Mouse (Mus musculus): Measurements from ENCODE around the gene Arsb. TPM values are rescaled to one million over a fixed set of nuclear protein-coding genes. Genes with fewer than 3 reads are reported as not detected.

Gene Arsb
- total and polyA plus RNA-seq, 2 experiments: 7.3 to 19.1 TPM

DNA sequence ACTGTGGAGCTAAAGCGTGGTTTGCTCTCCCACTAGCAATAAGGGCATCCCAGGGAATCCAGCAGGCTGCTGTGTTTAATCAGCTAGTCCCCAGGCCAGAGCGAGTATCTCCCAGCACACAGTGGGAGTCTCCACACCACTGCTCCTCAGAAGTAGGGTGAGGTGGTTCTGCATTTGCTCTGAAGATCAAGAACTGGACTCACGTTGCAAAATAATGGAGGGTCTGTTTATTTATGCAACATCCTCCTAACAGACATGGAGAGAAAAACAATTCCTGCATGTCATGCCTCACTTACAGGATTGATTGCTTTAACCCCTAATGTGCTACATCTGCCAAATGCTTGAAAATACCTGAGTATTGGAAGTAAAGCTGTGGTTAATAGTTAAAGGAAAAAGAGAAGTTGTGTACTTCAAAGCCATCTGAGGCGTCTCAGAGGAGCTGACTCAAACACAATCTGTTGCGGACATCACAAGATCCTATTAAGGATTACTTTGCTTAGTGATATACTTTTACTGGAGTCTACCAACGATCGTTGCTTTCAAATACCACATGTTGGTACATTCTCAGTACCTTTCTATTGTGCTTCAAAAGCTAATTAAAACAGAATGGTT lies 2.4 kb downstream of the Arsb start:
- Histone ChIP-seq H3K27ac (replicated peaks; ENCODE audit: insufficient read depth, low read depth, low read length) (no peak overlapping the region), H3K4me1 (ENCODE audit: control insufficient read depth, insufficient read depth, low read length) (peaks cover 6% of the 10 kb centered on the region), H3K9ac (ENCODE audit: low read depth, low read length) (no peak overlapping the region), H3K36me3 (ENCODE audit: control insufficient read depth, insufficient read depth, low read length) (no peaks in the 10 kb centered on the region), H3K79me2 (ENCODE audit: control insufficient read depth, insufficient read depth, low read length) (no peaks in the 10 kb centered on the region; the same call in 1 of the 2 replicates), H3K27me3 (ENCODE audit: control insufficient read depth, insufficient read depth, low read length) (no peaks in the 10 kb centered on the region), H3K4me3 (ENCODE audit: insufficient read depth, low read depth, low read length) (no peak overlapping the region)
- DNase-seq (ENCODE audit: extremely low read depth, low read depth, low spot score): no peak
- WGBS: 81% methylated on average over 7 of the region's 7 CpGs
- TF ChIP-seq CTCF (IDR thresholded peaks at IDR 0.05; ENCODE audit: low read depth, low read length) (no peak), POLR2A (IDR thresholded peaks at IDR 0.05; ENCODE audit: extremely low read depth, insufficient read depth, low read length) (no peak)

DNA sequence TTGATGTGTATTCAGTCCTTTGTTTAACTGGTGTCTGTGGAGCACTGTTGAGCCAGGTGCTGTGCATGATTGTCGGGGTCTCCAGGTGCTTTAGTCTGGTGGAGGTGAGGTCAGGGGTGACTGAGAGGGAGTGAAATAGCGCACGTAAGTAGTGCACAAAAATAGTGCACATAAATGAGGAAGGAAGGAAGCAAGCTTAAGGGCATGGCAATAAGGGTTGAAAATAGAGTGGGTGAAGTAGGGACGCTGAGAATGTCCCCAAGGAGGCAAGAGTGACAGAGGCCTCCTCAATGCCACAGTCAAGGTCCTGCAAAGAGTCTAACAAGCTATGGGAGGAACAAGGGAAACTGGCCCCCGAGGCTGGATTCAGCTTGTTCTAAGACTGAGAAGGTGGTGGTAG lies 11.4 kb downstream of the Arsb start:
- Histone ChIP-seq H3K79me2 (ENCODE audit: control insufficient read depth, insufficient read depth, low read length) (peaks cover 3% of the 10 kb centered on the region), H3K9ac (ENCODE audit: low read depth, low read length) (no peak overlapping the region), H3K4me3 (ENCODE audit: insufficient read depth, low read depth, low read length) (no peak overlapping the region), H3K36me3 (ENCODE audit: control insufficient read depth, insufficient read depth, low read length) (no peaks in the 10 kb centered on the region), H3K27ac (replicated peaks; ENCODE audit: insufficient read depth, low read depth, low read length) (no peak overlapping the region), H3K4me1 (ENCODE audit: control insufficient read depth, insufficient read depth, low read length) (no peaks in the 10 kb centered on the region; the same call in none of the 2 replicates), H3K27me3 (ENCODE audit: control insufficient read depth, insufficient read depth, low read length) (no peaks in the 10 kb centered on the region)
- TF ChIP-seq CTCF (IDR thresholded peaks at IDR 0.05; ENCODE audit: low read depth, low read length) (no peak), POLR2A (IDR thresholded peaks at IDR 0.05; ENCODE audit: extremely low read depth, insufficient read depth, low read length) (no peak)
- 82% methylated on average over 5 of the region's 5 CpGs for whole genome bisulfite sequencing
- DNase-seq (ENCODE audit: extremely low read depth, low read depth, low spot score): no peak

DNA sequence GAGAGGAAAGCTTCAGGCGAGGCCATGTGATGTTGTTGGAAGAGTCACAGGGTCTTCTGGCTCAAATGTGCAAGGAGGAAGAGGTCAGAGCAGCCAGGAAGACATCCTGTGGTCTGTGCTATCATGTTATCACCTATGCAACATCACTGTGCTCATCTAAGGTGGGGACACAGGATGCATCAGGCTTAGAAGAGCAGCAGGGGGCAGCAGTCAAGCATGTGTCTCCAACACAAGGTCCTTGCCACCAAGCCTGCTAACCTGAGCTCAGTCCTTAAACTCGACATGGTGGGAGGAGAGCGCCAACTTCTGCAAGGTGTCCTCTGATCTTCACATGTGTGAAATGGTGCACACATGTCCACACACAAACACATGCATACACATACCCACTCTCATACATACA lies 13.9 kb downstream of the Arsb start:
- no peaks in the 10 kb centered on the region; the same call in none of the 2 replicates for H3K4me1 ChIP-seq (ENCODE audit: control insufficient read depth, insufficient read depth, low read length)
- no peaks in the 10 kb centered on the region for H3K36me3 ChIP-seq (ENCODE audit: control insufficient read depth, insufficient read depth, low read length)
- H3K79me2 ChIP-seq (ENCODE audit: control insufficient read depth, insufficient read depth, low read length): peaks cover 3% of the 10 kb centered on the region
- H3K4me3 ChIP-seq (ENCODE audit: insufficient read depth, low read depth, low read length): no peak overlapping the region
- no peaks in the 10 kb centered on the region for H3K27me3 ChIP-seq (ENCODE audit: control insufficient read depth, insufficient read depth, low read length)
- DNase-seq (ENCODE audit: extremely low read depth, low read depth, low spot score): no peak
- no peak overlapping the region for H3K27ac ChIP-seq (replicated peaks; ENCODE audit: insufficient read depth, low read depth, low read length)
- 80% methylated on average over 3 of the region's 3 CpGs for WGBS
- H3K9ac ChIP-seq (ENCODE audit: low read depth, low read length): no peak overlapping the region
- peak; percentile 46; the same call in 1 of the 2 replicates for TF ChIP-seq CTCF (IDR thresholded peaks at IDR 0.05; ENCODE audit: low read depth, low read length)
- no peak for TF ChIP-seq POLR2A (IDR thresholded peaks at IDR 0.05; ENCODE audit: extremely low read depth, insufficient read depth, low read length)

DNA sequence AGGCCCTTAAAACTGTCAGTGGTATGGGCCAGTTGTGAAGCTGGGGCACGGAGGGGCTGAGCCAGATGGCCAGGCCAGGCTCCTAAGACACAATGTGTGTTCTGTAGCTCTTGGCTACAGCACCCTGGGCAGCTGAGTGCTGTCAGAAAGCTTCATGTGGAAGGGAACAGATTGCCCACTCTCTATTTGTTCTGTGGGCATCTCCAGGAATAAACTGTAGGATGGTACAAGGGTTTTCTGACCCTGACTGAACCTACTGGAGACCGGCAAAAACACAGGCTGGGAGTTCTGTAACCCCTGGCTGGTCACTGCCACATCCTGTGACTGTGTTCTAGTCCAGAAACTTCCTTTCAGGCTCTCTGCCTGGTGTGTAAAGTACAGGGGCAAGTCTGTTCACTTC lies 14.6 kb downstream of the Arsb start:
- Histone ChIP-seq H3K36me3 (ENCODE audit: control insufficient read depth, insufficient read depth, low read length) (no peaks in the 10 kb centered on the region), H3K9ac (ENCODE audit: low read depth, low read length) (no peak overlapping the region), H3K27ac (replicated peaks; ENCODE audit: insufficient read depth, low read depth, low read length) (no peak overlapping the region), H3K4me1 (ENCODE audit: control insufficient read depth, insufficient read depth, low read length) (no peaks in the 10 kb centered on the region; the same call in none of the 2 replicates), H3K27me3 (ENCODE audit: control insufficient read depth, insufficient read depth, low read length) (no peaks in the 10 kb centered on the region), H3K79me2 (ENCODE audit: control insufficient read depth, insufficient read depth, low read length) (peaks cover 3% of the 10 kb centered on the region), H3K4me3 (ENCODE audit: insufficient read depth, low read depth, low read length) (no peak overlapping the region)
- 67% methylated on average over 2 of the region's 2 CpGs for WGBS
- no peak for TF ChIP-seq POLR2A (IDR thresholded peaks at IDR 0.05; ENCODE audit: extremely low read depth, insufficient read depth, low read length)
- DNase-seq (ENCODE audit: extremely low read depth, low read depth, low spot score): no peak

- DNase-seq (ENCODE audit: extremely low read depth, low read depth, low spot score): peak; percentile 30
- Histone ChIP-seq H3K27ac (replicated peaks; ENCODE audit: insufficient read depth, low read depth, low read length) (no peak overlapping the region), H3K79me2 (ENCODE audit: control insufficient read depth, insufficient read depth, low read length) (no peaks in the 10 kb centered on the region), H3K27me3 (ENCODE audit: control insufficient read depth, insufficient read depth, low read length) (no peaks in the 10 kb centered on the region), H3K4me3 (ENCODE audit: insufficient read depth, low read depth, low read length) (no peak overlapping the region), H3K36me3 (ENCODE audit: control insufficient read depth, insufficient read depth, low read length) (no peaks in the 10 kb centered on the region), H3K4me1 (ENCODE audit: control insufficient read depth, insufficient read depth, low read length) (no peaks in the 10 kb centered on the region; the same call in none of the 2 replicates), H3K9ac (ENCODE audit: low read depth, low read length) (no peak overlapping the region)
- 28% methylated on average over 8 of the region's 8 CpGs for WGBS
- TF ChIP-seq POLR2A (IDR thresholded peaks at IDR 0.05; ENCODE audit: extremely low read depth, insufficient read depth, low read length) (no peak), CTCF (IDR thresholded peaks at IDR 0.05; ENCODE audit: low read depth, low read length) (no peak)
Observed at GRCm38 (mm10) chr13:93787647-93788046, 16.2 kb downstream of the Arsb start.

DNA sequence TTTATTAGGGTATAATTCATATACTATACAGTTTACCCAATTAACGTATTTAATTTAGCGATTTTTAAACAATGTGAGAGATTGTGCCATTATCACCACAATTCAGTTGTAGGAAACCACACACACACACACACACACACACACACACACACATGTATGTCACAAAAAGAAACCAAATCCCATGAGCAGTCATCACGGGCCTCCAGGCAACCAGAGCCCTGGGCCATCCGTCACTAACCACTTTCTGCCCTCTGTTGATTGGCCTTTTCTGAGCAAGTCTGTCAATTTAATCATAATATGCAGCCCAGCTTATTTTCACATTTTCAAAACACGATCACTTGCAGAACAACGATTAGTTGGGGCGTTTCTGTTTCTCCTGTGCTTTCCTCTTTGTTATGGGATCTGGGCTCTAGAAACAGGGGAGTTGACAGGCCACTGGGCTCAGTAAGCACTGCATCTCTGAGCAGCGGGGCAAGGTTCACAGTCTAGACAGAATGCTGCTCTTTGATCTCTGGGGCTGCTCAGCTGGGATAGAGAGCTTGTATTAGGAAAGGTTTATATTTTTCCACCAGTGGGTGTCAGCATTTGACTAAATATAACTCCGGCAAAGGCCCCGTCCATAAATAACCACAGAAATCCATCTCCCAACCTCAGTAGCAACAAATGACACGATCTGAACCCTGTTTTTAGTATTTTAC lies 21.7 kb downstream of the Arsb start:
- Histone ChIP-seq H3K9ac (ENCODE audit: low read depth, low read length) (no peak overlapping the region), H3K4me3 (ENCODE audit: insufficient read depth, low read depth, low read length) (no peak overlapping the region), H3K36me3 (ENCODE audit: control insufficient read depth, insufficient read depth, low read length) (peaks cover 8% of the 10 kb centered on the region), H3K27me3 (ENCODE audit: control insufficient read depth, insufficient read depth, low read length) (no peaks in the 10 kb centered on the region), H3K27ac (replicated peaks; ENCODE audit: insufficient read depth, low read depth, low read length) (no peak overlapping the region), H3K4me1 (ENCODE audit: control insufficient read depth, insufficient read depth, low read length) (no peaks in the 10 kb centered on the region), H3K79me2 (ENCODE audit: control insufficient read depth, insufficient read depth, low read length) (no peaks in the 10 kb centered on the region)
- WGBS: 35% methylated on average over 11 of the region's 11 CpGs
- DNase-seq (ENCODE audit: extremely low read depth, low read depth, low spot score): peak; percentile 84
- no peak for TF ChIP-seq POLR2A (IDR thresholded peaks at IDR 0.05; ENCODE audit: extremely low read depth, insufficient read depth, low read length)
- TF ChIP-seq CTCF (IDR thresholded peaks at IDR 0.05; ENCODE audit: low read depth, low read length): peak; percentile 27; the same call in 1 of the 2 replicates
